Mouse (Mus musculus) cortical plate, adult 2 months (tissue): ENCODE data around the gene Ncs1.

ENCODE experiments used
- CTCF ChIP-seq: fragments of 200-500 bp; IDR thresholded peaks from 2 replicates; pipeline ENCODE4 v1.5.1; 2011; ENCODE audit warnings: mild to moderate bottlenecking, control low read depth, low read length; ENCODE audit not compliant: insufficient read depth; ENCODE audit errors: extremely low read depth
- POLR2A ChIP-seq: fragments of 200-500 bp; IDR thresholded peaks from 2 replicates; pipeline ENCODE4 v1.6.1; 2011; ENCODE audit warnings: mild to moderate bottlenecking, low read length, control low read depth; ENCODE audit not compliant: insufficient read depth; ENCODE audit errors: extremely low read depth

GRCm38 (mm10) chr2:31245491-31246141, at the start of gene Ncs1:
- TF ChIP-seq CTCF (no peak), POLR2A (no peak)
